Mouse (Mus musculus) bone marrow macrophage, adult 2 months (primary cell): ENCODE results near the gene Cdc20. TPM values are rescaled to one million over a fixed set of nuclear protein-coding genes. Genes with fewer than 3 reads are reported as not detected.

Source experiments
- H3K27ac ChIP-seq: 2 replicates; pipeline ENCODE4 v1.5.1; 2012; ENCODE audit warnings: low read depth, low read length; ENCODE audit not compliant: insufficient read depth
- H3K4me1 ChIP-seq: 2 replicates; pipeline ENCODE4 v1.6.1; 2012; ENCODE audit warnings: low read length; ENCODE audit not compliant: control insufficient read depth, insufficient read depth
- H3K4me3 ChIP-seq: 2 replicates; pipeline ENCODE4 v1.5.1; 2012; ENCODE audit warnings: mild to moderate bottlenecking, low read length, moderate library complexity; ENCODE audit not compliant: insufficient read depth
- CTCF ChIP-seq: IDR thresholded peaks from 2 replicates; pipeline ENCODE4 v1.5.1; 2012; ENCODE audit warnings: low read depth, mild to moderate bottlenecking, low read length, moderate library complexity
- POLR2A ChIP-seq: IDR thresholded peaks from 2 replicates; pipeline ENCODE4 v1.6.1; 2012; ENCODE audit warnings: mild to moderate bottlenecking, low read depth, low read length, borderline replicate concordance
- polyA plus RNA-seq: library from polyadenylated mRNA; stranded (reverse); fragments of >200 nt; gene quantifications from 2 replicates; pipeline ENCODE4 v1.2.4, GENCODE M21; 2012; ENCODE audit not compliant: missing spikeins, insufficient read depth, insufficient read length

Gene Cdc20
- polyA plus RNA-seq, 1 experiment = 24.9 TPM

GRCm38 (mm10) chr4:118398400-118398799, 38.8 kb downstream of the Cdc20 start:
- Histone ChIP-seq H3K4me3 (no peak overlapping the region), H3K4me1 (no peaks in the 10 kb centered on the region), H3K27ac (no peak overlapping the region)
- TF ChIP-seq CTCF (no peak), POLR2A (no peak)

DNA sequence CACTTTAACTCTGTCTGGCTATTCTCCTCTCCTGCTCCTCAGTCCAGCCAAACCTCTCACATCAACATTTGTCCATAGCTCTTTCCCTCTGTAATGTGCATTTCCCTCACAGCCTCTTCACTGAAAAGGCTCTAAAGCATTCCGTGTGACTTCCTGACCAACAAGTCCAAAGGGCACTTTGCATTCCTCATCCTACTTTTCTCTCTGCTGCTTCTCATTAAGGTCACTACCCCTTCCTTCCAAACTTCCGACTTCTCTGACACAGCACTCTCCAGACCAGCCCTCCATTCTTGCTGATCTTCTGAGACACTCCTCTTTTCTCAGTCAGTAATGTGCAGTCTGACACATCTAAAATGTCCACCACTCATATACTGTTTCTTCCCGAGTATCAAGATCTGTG, 40.7 kb downstream of the Cdc20 start:
- Histone ChIP-seq H3K4me1 (no peaks in the 10 kb centered on the region), H3K4me3 (no peak overlapping the region), H3K27ac (no peak overlapping the region)
- TF ChIP-seq POLR2A (no peak), CTCF (no peak)

DNA sequence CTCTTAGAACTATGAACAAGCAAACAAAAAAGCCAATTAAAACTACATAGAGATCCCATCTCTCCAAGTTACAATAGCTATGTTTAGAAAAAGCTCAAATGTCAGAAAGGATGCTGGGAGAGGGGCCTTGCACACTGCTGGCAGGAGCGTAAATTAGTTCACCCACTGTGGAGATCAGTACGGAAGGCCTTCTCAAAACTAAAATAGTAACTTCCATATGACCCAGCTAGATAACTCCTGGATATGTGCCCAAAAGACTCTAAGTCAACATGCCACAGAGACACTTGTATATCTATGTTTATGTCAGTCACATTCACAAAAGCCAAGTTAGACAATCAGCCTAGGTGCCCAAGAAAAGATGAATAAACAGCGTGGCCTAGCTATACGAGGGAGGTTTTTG, 41.9 kb downstream of the Cdc20 start:
- no peak overlapping the region for H3K4me3 ChIP-seq
- H3K27ac ChIP-seq = no peak overlapping the region
- H3K4me1 ChIP-seq = no peaks in the 10 kb centered on the region
- TF ChIP-seq POLR2A (no peak), CTCF (no peak)

- Histone ChIP-seq H3K27ac (no peak overlapping the region), H3K4me1 (no peaks in the 10 kb centered on the region), H3K4me3 (no peak overlapping the region)
- TF ChIP-seq CTCF = no peak
- no peak for TF ChIP-seq POLR2A
Observed at GRCm38 (mm10) chr4:118394505-118394904, 42.6 kb downstream of the Cdc20 start.

- Histone ChIP-seq H3K27ac (no peak overlapping the region), H3K4me3 (no peak overlapping the region), H3K4me1 (no peaks in the 10 kb centered on the region)
- no peak for TF ChIP-seq POLR2A
- TF ChIP-seq CTCF = no peak
Observed at GRCm38 (mm10) chr4:118390146-118390545, 47.0 kb downstream of the Cdc20 start.

- Histone ChIP-seq H3K4me3 (no peak overlapping the region), H3K4me1 (no peaks in the 10 kb centered on the region), H3K27ac (no peak overlapping the region)
- no peak for TF ChIP-seq POLR2A
- no peak for TF ChIP-seq CTCF
Observed at GRCm38 (mm10) chr4:118387316-118387715, 49.8 kb downstream of the Cdc20 start.

- Histone ChIP-seq H3K27ac (no peak overlapping the region), H3K4me1 (no peaks in the 10 kb centered on the region), H3K4me3 (no peak overlapping the region)
- TF ChIP-seq CTCF (no peak), POLR2A (no peak)
Observed at GRCm38 (mm10) chr4:118383271-118383670, 53.9 kb downstream of the Cdc20 start.

Other genes with a start within 250 kb of the Cdc20 start
- gene Ptprf, start 145.9 kb downstream of the Cdc20 start, polyA plus RNA-seq = 0.25 TPM in 1 of 2 replicates, not detected in the other
- gene Szt2, start 28.1 kb downstream of the Cdc20 start, polyA plus RNA-seq = 14.1 and 15.9 TPM in 2 replicates
- 57.3 and 61.5 TPM in 2 replicates for gene Med8, start 28.0 kb downstream of the Cdc20 start, polyA plus RNA-seq
- 101 and 117 TPM in 2 replicates for gene Elovl1, start 9.3 kb downstream of the Cdc20 start, polyA plus RNA-seq
- gene Mpl, start 20.2 kb upstream of the Cdc20 start, polyA plus RNA-seq = not detected in 2 replicates
- not detected in 2 replicates for gene Tie1, start 52.7 kb upstream of the Cdc20 start, polyA plus RNA-seq
- not detected in 2 replicates for gene 2610528J11Rik, start 89.6 kb upstream of the Cdc20 start, polyA plus RNA-seq
- not detected in 2 replicates for gene Tmem125, start 106.7 kb upstream of the Cdc20 start, polyA plus RNA-seq
- gene Cfap57, start 183.4 kb upstream of the Cdc20 start, polyA plus RNA-seq = not detected in 2 replicates
- gene Ebna1bp2, start 183.4 kb upstream of the Cdc20 start, polyA plus RNA-seq = 27.3 and 36.7 TPM in 2 replicates
- gene Olfr62, start 221.6 kb upstream of the Cdc20 start, polyA plus RNA-seq = not detected in 2 replicates